Mouse (Mus musculus) frontal cortex, postnatal 36 days (tissue): Measurements from ENCODE around the gene Hoxb1.
A peak's percentile ranks its signal among the peaks of the same experiment; 100 is the strongest.

ENCODE experiments used
- DNase-seq, 2 experiments: peaks; one replicate each; pipeline ENCODE4 v3.0.0; 2022; ENCODE audit warnings: low spot score in 2 of 2

Hoxb1 gene

GRCm38 (mm10) chr11:96399923-96400322 lies 34.4 kb downstream of the Hoxb1 start:
- no peak for DNase-seq

GRCm38 (mm10) chr11:96404016-96404604 lies 38.6 kb downstream of the Hoxb1 start:
- no peak for DNase-seq

GRCm38 (mm10) chr11:96404831-96405230 lies 39.3 kb downstream of the Hoxb1 start:
- no peak for DNase-seq

GRCm38 (mm10) chr11:96405541-96405940 lies 40.0 kb downstream of the Hoxb1 start:
- DNase-seq = no peak

- peak; percentile 17 to 22 for DNase-seq
These were observed 41.9 kb downstream of the Hoxb1 start for GRCm38 (mm10) chr11:96407191-96408072.

- no peak for DNase-seq
These were observed 42.9 kb downstream of the Hoxb1 start for GRCm38 (mm10) chr11:96408234-96409010.

GRCm38 (mm10) chr11:96411019-96411418 lies 45.5 kb downstream of the Hoxb1 start:
- no peak for DNase-seq

- no peak for DNase-seq
These were observed 46.4 kb downstream of the Hoxb1 start for GRCm38 (mm10) chr11:96411934-96412333.

GRCm38 (mm10) chr11:96412941-96413491 lies 47.5 kb downstream of the Hoxb1 start:
- DNase-seq = no peak

GRCm38 (mm10) chr11:96413527-96413926 lies 48.0 kb downstream of the Hoxb1 start:
- DNase-seq = peak; percentile 27 to 44

- no peak for DNase-seq
These were observed 48.5 kb downstream of the Hoxb1 start for GRCm38 (mm10) chr11:96414002-96414401.
